Mouse (Mus musculus): Measurements from ENCODE around the gene Tanc1.

The Tanc1 gene

DNA sequence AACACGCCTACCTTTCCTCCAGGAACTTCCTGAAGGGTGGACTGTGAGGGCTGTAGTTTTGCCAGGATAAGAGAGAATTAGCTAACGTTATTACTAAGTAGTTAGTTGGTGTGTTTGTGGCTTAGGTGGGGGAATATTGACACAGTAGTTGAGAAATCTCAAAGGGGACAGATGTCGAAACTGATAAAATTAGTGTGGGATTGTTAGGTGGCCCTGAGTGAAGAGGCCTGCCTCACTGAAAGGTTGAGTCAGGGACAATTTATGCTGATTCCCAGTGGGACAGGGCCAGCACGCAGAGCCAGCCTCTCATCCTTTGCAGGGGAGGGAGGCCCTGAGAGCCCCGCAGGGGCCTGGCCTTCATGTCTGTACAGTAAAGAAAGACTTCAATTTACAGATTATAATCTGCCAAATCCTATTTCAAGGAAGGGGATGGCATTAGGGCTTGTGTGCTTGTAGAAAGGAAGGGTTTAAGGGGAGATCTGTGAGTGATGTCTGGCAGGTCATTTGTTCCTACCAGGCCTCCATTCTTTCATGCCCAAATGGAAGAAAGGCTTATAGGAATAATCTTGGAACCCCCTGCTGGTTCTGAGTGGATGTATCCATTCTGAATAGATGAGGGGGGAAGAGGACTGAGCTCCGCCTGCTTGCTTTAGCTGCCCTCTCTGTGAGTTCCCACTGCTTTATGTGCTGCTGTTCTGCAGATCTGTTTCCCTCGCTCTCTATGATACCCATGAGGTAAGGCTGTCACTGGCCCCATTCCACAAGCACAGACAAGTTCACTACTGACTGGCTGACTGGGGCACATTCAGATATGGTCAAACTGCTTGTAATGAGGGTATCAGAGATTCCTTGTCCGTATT is 41.7 kb downstream of the Tanc1 start:
- DNase-seq = no peak

DNA sequence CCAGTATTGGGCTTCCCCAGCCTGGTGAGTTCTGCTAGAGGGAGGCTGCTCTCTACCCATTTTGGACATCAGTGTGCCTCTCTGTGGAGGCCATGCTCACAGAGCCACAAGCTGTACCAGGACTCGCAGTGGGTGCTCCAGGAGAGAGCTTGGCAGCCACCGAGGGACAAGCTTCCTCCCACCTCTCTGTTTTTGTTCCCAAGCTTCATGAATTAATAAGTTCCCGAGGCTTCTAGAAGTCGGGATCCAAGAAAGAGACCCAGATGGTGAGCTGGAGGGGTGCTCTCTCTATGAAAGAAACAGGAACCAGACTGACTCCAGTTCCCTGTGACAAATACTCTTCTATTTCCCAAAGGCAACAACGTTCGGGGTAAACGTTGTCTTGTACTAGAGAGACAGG is 43.6 kb downstream of the Tanc1 start:
- no peak for DNase-seq

GRCm38 (mm10) chr2:59656680-59657079 is 44.8 kb downstream of the Tanc1 start:
- no peak for DNase-seq

- no peak for DNase-seq
These were observed 47.8 kb downstream of the Tanc1 start for GRCm38 (mm10) chr2:59659686-59660085.

DNA sequence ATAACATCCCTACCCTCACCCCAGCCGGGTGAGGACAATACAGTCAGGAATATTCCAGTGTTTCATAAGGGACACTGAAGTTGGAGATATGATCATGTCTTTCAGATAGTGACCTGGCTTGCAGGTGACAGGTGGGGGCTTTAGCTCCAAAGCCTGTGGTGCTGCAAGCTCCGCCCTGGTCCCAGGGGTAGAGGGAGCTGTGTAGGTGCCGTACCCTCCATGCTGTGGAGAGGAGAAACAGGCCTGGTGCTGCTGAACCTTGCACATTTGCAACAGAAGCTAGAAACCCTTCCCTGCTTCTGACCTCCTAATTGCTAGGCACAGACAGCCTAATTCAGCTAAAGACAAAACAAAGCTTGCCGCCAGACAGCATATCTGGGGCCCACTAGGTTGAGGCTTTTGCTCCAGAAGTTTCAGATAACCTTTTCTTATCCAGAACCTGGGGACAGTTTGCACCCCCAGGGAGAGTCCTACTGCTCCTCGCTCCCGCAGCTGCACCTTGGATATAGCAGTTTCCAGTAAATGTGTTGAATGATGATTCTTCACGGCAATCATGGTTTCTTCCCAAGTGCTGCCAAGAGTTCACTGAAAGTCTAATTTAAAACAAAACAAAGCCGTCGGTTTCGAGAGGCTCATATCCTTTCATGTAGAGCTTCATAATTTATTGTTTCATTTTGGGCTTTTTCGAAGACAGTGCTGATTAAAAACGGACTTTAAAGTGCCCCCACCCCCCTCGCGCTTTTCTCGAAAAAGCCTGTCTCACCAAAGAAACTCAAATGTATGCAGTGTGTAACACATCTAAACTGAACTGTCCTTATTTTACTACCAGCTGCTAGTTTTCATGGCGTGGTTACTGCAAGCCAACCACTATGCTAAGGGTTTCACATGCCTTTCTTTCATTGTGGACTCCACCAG is 49.3 kb downstream of the Tanc1 start:
- no peak for DNase-seq

DNA sequence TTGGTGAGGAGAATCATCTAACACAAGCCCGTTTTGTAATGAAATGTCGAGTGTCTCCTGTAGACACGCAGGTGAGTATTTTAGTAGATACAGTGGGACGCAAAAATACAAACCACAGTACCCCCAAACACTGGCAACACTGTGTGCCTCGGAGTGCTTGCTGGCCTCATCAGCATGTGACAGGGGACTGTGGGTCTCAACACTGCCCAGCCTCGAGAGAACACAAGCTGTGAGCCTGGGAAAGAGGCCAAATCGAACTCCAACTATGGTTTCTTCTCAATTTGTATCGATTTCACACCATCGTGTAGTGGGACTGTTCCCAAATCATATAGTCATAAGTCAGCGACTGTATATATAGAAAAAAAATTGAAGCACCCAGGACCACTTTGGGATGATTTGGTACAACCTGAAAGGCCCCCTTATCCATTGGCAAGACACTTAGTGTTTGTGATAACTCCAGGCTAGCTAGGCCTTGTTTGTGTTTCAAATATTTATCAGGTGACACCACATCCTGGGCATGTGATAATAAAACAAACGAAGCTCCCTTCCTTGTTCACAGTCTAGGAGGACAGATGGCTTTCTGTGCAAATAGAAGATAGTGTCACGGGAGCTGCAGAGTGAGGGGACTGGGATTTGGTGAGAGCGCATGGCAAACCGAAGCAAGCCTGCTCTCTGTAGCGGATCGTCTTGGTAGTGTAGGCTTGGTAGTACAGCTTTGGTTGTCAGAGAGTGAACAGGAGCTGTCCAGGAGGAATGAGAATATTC is 53.1 kb downstream of the Tanc1 start:
- no peak for DNase-seq

DNA sequence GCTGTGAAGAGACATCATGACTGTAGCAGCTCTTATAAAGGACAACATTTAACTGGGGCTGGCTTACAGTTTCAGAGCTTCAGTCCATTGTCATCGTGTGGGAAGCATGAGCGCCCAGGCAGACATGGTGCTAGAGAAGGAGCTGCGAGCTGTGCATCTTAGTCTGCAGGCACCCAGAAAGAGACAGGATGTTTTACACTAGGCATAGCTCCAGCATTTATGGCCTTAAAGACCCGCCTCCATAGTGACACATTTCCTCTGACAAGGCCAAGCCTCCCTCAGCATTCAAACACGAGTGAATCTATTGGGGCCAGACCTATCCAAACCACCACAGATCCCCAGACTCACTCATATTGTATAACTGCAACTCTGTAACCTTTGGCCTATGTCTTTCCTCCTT is 54.7 kb downstream of the Tanc1 start:
- DNase-seq = no peak

GRCm38 (mm10) chr2:59670087-59671060 is 58.5 kb downstream of the Tanc1 start:
- no peak for DNase-seq

GRCm38 (mm10) chr2:59671671-59672070 is 59.8 kb downstream of the Tanc1 start:
- DNase-seq = no peak

DNA sequence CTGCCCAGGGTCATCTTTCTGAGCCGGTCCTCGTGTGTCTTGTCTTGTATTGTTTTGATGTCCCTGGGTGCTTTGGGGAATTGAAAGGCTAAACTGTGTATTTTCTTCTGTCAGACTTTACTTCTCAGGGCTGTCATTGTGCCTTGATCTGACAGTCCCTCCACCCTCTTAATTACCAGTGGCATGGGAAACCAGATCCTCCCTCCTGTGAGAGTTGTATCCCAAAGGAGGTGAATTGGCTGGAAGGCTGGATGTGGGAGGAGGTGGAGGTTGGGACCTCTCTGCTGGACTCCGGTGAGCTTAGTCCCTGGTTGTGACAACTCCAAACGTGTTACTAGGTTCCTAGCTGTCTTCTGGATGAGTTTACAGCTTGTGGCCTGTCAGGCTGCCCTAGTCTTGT is 60.2 kb downstream of the Tanc1 start:
- DNase-seq = no peak

- DNase-seq = no peak
These were observed 60.8 kb downstream of the Tanc1 start for GRCm38 (mm10) chr2:59672686-59673085.

DNA sequence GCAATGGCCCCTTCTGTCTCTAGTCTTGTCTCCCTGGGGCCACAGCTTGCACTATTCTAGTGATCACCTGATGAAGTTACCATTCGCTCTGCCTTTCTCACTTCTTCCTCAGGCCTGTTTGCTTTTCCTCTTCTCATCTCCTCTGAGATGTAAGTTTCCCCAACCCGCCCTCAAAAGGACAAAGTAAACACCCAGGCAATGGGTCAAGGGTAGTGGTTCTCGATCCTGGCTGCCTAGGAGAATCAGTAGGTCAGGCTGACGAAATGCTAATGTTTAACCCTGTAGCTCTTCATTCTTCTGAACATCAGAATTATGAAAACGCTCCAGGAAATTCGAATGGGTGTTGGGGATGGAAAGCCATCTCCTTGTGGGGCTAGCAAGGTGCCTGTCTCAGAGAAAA is 61.5 kb downstream of the Tanc1 start:
- no peak for DNase-seq

- no peak for DNase-seq
These were observed 62.0 kb downstream of the Tanc1 start for GRCm38 (mm10) chr2:59673877-59674276.

DNA sequence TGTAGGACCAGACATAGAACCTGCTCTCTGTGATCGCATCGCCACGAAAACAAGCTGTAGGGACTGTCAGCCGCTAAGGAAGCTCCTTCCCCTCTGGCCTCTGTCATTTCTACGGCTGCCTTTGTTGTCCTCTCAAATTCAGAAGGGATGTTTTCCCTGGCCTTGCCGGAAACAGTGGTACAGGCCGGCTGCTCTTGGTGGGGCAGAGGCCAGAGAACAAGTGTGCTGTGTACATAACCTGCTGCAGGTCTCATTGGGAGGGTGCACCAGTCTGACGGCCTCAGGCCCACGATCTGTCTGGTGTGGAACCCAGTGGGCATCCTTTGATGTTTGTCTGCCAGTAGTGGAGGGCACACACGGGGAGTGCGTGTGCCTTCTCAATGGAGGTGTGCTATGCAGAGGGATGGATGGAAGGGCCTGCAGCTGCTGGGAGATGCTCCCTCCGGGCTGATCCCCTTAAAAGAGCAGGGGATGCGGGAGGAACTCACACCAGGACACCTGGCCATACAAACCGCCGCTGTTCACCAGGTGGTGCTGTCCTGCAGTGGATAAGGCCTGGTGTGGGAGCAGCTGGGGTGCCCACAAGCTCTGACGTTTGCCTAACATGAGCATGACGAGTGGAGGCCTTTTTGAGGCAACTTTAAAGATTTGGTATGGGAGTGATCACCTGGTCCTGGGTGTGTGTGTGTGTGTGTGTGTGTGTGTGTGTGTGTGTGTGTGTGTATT is 63.6 kb downstream of the Tanc1 start:
- DNase-seq = no peak

DNA sequence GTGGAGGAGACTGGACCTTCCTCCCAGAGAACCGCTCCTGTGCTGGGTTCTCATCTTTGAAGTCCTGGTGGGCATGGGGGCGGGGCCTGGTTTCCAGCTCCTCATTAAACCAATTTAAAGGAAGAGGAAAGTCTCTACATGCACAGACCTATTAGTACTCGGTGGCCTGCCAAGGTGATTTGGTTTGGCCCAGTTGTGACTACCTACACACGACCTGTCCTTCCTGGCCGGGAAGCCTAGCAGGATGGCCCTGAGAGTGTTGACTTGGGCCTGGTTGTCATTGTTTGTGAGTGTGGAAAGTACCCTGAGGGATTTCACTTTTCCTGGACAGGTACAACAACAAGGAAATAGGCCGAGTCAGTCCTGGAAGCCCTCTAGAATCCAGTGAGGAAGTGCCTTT is 64.2 kb downstream of the Tanc1 start:
- DNase-seq = no peak

- DNase-seq = no peak
These were observed 64.6 kb downstream of the Tanc1 start for GRCm38 (mm10) chr2:59676442-59676841.

- no peak for DNase-seq
These were observed 67.7 kb downstream of the Tanc1 start for GRCm38 (mm10) chr2:59679424-59680020.

DNA sequence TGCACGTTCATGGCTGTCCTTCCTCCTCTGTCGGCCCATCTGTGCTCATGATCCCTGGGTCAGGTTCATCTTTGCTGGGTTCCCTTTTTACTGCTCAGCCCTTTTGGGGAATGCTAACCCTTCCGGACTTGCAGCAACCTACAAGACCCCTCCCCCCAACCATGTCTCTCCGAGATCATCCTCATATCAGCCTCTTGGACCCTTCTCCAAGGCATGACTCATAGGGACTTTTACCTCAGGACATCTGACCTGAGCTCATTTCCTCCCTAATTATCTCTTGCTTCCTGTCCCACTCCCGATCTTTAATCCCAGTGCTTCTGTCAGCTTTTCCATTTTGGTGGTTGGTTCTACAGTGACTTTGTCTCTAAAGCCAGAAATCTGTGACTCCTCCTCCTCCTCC is 68.9 kb downstream of the Tanc1 start:
- no peak for DNase-seq

DNA sequence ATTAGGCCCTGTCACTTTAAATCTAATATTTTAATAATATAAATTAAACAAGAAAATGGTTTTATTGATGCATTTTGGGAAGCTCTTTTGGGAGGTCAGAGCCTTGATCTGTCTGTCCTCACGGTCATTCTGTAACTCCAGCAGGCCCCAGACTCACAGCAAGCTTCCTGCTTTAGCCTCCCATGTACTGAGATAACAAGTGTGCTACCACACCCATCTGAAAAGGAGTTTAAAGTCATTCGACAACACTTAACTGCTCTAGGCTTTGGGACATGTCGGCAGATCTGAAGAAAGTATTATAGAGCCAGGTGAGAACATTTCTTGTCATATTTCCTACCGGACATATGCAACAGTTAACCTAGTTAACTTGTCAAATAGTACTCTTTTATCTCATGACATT is 69.3 kb downstream of the Tanc1 start:
- DNase-seq = no peak

- DNase-seq = no peak
These were observed 73.2 kb downstream of the Tanc1 start for GRCm38 (mm10) chr2:59684864-59685605.

Measured in thymus, postnatal 25 days (tissue).